Mouse (Mus musculus): ENCODE measurements at regions not wholly inside any gene's neighbourhood (a gene's known extent, or its start where the extent isn't known, plus 50 kb on each side); places are given as distances from the start of the nearest gene placed in this dataset.
"Not testable (repeated sequence)": the region's sequence is repeated elsewhere in the genome, so short reads cannot be mapped to it uniquely, and the experiment has no call there.

DNA sequence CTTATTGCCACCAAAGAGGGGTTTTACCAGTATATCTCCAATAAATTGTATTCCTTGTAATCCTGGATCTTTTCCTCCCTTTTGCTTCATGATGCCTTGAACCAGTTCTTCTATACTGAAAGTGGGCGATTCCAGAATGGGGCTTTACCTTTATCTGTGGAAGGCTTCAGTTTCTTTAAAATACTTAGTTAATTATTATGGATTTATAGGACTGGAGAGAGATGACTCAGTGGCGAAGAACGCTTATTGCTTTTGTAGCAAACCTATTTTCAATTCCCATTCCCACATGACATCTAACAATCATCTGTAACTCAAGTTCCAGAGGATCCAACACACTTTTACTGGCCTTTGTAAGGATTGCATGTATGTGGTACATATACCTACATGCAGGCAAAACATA, 127.4 kb upstream of the Vrk2 start:
- no peak for ATAC-seq (replicated peaks; ENCODE audit: poor library complexity, severe bottlenecking)

DNA sequence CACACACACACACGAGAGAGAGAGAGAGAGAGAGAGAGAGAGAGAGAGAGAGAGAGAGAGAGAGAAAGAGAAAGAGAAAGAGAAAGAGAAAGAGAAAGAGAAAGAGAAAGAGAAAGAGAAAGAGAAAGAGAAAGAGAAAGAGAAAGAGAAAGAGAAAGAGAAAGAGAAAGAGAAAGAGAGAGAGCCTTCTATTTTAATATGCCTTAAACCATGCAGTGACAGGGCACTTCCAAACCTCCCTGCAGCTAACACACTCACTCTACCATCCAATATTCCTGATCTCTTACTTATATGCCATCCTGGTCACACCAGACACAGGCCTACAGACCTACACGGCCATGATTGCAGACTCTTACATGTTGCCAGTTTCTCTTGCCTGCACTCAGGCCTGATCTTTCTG, 117.4 kb upstream of the Vrk2 start:
- not testable (repeated sequence) for ATAC-seq (replicated peaks; ENCODE audit: poor library complexity, severe bottlenecking)

DNA sequence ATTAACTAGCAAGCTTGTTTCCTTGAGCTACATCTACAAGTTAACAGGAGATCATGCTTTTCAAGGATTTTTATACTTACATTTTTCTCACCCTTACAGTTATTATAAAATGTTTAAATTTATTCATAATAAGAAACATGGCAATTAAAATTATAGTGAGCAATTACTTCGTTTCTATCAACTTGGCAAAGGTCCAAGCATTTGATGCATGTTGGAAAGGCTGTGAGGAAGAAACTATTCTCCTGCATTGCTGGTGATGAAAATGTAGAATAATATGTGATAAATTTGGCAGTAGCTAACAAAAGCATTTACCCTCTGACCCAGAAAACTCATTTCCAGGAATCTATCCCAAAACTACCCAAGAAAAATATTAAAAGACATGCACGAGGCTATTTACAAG, 114.8 kb upstream of the Vrk2 start:
- ATAC-seq (replicated peaks; ENCODE audit: poor library complexity, severe bottlenecking): no peak

DNA sequence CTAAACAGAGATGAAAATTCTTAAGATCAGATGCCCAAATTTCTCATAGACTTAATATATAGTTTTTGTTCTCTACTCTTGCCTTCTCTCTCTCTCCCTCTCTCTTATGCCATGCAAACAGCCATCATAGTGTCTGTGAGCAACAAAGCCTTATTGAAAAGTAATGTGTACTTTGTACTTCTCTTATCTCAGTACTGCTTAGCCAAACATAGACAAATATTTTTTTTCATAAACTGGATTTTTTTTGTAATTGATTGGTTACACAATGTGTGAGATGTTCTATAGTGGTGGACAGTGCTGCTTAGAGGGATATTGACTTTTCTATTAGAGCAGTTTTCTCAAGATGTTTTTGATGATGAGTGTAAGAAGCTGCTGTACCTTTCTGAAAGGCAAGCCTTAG, 90.1 kb upstream of the Vrk2 start:
- ATAC-seq (replicated peaks; ENCODE audit: poor library complexity, severe bottlenecking): no peak

DNA sequence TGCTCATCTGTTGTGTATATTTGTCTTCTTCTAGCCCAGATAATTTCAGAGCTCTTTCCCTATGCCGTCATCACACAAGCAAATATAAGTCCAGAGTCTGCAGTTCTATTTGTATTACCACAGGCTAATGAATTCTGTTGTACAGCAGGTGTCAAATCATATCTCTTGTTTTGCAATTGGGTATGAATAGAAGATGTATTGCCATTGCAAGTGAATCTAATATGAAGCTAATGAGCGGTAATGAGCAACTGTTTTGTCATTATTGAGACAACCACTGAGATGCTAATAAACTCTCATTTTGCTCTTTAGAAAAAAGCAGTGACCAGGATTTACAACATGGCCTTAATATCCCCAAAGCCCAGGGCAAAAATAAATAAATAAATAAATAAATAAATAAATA, 73.5 kb upstream of the Vrk2 start:
- ATAC-seq (replicated peaks; ENCODE audit: poor library complexity, severe bottlenecking): no peak

DNA sequence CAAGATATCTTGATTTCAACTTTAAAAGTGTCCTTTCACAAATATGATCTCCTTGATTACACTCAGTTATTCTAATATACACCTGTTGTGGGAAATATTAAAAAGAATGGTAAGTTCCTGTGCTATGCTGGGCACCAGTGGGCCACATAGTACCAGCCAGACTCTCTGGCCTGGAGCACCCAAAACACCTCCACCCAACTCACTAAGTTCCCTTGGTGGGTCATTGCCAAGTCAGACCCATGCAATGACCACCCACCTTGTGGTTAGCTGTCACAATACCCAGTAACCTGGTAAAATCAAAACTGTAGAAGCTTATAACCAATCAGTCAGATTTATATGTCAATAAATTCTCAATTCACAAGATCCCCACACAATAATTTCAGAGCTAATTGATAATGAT, 67.1 kb upstream of the Vrk2 start:
- ATAC-seq (replicated peaks; ENCODE audit: poor library complexity, severe bottlenecking): no peak

DNA sequence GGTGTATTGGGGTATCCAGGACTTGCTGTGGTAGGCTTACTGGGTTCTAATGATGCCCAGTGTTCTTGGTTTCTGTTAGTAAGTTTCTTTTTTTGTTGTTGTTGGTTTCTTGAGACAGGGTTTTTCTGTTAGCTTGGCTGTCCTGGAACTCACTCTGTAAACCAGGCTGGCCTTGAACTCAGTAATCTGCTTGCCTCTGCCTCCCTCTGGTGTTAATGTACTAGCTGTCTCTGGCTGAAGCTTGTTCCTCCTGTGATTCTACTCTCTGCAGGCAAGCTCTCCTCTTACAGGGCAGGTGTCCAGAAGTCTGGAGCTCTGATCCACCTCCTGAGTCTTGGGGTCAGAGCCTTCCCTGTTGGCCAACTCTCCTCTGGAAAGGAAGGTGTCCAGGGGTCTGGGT, 55.4 kb upstream of the Vrk2 start:
- ATAC-seq (replicated peaks; ENCODE audit: poor library complexity, severe bottlenecking): not testable (repeated sequence)

All from granulocyte monocyte progenitor cell, adult 5-6 weeks (primary cell).